In genomic region chr17:15882803-15883202, GRCm38 (mm10) we compare ENCODE assay signal across 14 mouse cellular contexts.
"Had no signal": no experiment of that assay in that cellular context is flagged by ENCODE, and none has a peak within 500 bp of the region (broad histone marks: within the 10 kb centered on the region; RNA-seq: fewer than 3 reads in every experiment).

No protein-coding gene starts in this region.

- DNase-seq: kidney, adult 11 months; kidney, adult 9 months; kidney, postnatal 10 days; kidney, postnatal 4 days; liver; liver, embryonic 13.5 days; liver, postnatal 0 days; right cerebral cortex, postnatal 14 days; thymus, postnatal 36 days had no signal

- H3K36me3 ChIP-seq: limb, embryonic 12.5 days; liver, embryonic 13.5 days had no signal

- H3K27ac ChIP-seq: hindbrain, postnatal 0 days; layer of hippocampus, adult 2 months; limb, embryonic 12.5 days; liver, embryonic 13.5 days; macrophage had no signal

- H3K4me1 ChIP-seq: limb, embryonic 12.5 days; liver, embryonic 13.5 days; megakaryocyte, embryonic 14.5 days had no signal

- H3K9ac ChIP-seq: limb, embryonic 12.5 days; liver, embryonic 13.5 days; liver, postnatal 0 days had no signal

- H3K4me3 ChIP-seq: layer of hippocampus, adult 2 months; limb, embryonic 12.5 days; liver, embryonic 13.5 days; megakaryocyte, embryonic 14.5 days had no signal

- H3K4me2 ChIP-seq: limb, embryonic 12.5 days; liver, embryonic 13.5 days had no signal

- H3K27me3 ChIP-seq: limb, embryonic 12.5 days; liver, embryonic 13.5 days; megakaryocyte, embryonic 14.5 days had no signal

- H3K9me3 ChIP-seq: limb, embryonic 12.5 days; liver, embryonic 13.5 days had no signal

- ATAC-seq: hindbrain, postnatal 0 days; liver, postnatal 0 days had no signal
